Mouse (Mus musculus): ENCODE measurements around the gene Rpl31.
A peak's percentile ranks its signal among the peaks of the same experiment; 100 is the strongest.

Rpl31 gene

GRCm38 (mm10) chr1:39367601-39368266 is at the start of gene Rpl31:
Rpl31 (plus strand) TSS chr1:39367842.
- DNase-seq (ENCODE audit: low spot score) = peak; percentile 90

GRCm38 (mm10) chr1:39317935-39318334 is 49.7 kb upstream of the Rpl31 start:
- DNase-seq (ENCODE audit: low spot score) = no peak

GRCm38 (mm10) chr1:39318870-39319269 is 48.8 kb upstream of the Rpl31 start:
- no peak for DNase-seq (ENCODE audit: low spot score)

GRCm38 (mm10) chr1:39321954-39322353 is 45.7 kb upstream of the Rpl31 start:
- DNase-seq (ENCODE audit: low spot score) = no peak

- no peak for DNase-seq (ENCODE audit: low spot score)
Measured at GRCm38 (mm10) chr1:39325228-39325627, 42.4 kb upstream of the Rpl31 start.

GRCm38 (mm10) chr1:39327546-39327945 is 40.1 kb upstream of the Rpl31 start:
- DNase-seq (ENCODE audit: low spot score) = no peak

GRCm38 (mm10) chr1:39330857-39331594 is 36.6 kb upstream of the Rpl31 start:
- no peak for DNase-seq (ENCODE audit: low spot score)

- no peak for DNase-seq (ENCODE audit: low spot score)
Measured at GRCm38 (mm10) chr1:39332456-39332855, 35.2 kb upstream of the Rpl31 start.

GRCm38 (mm10) chr1:39335561-39336196 is 32.0 kb upstream of the Rpl31 start:
- DNase-seq (ENCODE audit: low spot score) = no peak

- no peak for DNase-seq (ENCODE audit: low spot score)
Measured at GRCm38 (mm10) chr1:39336788-39337187, 30.9 kb upstream of the Rpl31 start.

DNA sequence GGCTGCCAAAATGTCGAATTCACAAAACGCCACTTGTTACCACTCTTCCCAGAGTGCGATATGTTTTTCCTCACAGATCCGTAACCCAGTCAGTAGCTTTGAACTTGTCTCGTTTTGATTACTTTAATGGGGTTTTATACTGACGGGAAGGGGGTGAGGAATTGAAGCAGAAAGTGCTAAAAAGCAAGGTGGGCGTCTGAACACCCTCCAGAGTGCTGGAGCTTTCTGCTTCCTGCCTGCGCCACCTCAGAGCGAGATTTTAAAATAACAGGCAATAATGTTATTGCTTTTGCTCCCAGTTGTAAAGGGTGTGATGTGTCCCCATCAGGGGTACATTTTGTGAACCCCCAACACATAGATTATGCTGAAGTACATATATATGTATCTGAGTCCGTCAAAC is 28.8 kb upstream of the Rpl31 start:
- no peak for DNase-seq (ENCODE audit: low spot score)

GRCm38 (mm10) chr1:39339455-39339854 is 28.2 kb upstream of the Rpl31 start:
- no peak for DNase-seq (ENCODE audit: low spot score)

- DNase-seq (ENCODE audit: low spot score) = no peak
Measured at GRCm38 (mm10) chr1:39340156-39340555, 27.5 kb upstream of the Rpl31 start.

DNA sequence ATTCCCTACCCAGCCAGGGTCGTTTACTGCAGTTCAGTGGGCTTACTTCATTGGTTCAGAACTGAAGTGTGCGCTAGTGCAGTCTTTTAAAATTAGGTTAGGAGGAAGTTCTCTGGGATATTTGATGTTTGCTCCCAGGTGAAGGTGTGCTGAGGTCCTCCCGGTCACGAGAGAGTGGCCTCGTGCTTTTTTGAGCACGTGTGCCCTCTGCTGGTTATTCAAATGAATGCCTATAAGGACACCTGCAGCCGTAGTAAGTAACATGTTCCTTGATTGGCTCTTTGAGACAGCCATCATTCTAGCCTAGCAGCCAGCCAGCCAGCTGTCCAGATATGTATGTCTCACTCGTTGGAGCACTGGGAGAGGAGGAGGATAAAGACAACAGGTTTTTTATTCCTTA is 27.0 kb upstream of the Rpl31 start:
- DNase-seq (ENCODE audit: low spot score) = peak; percentile 14

GRCm38 (mm10) chr1:39341807-39342206 is 25.8 kb upstream of the Rpl31 start:
- DNase-seq (ENCODE audit: low spot score) = no peak

- DNase-seq (ENCODE audit: low spot score) = no peak
Measured at GRCm38 (mm10) chr1:39343242-39343641, 24.4 kb upstream of the Rpl31 start.

DNA sequence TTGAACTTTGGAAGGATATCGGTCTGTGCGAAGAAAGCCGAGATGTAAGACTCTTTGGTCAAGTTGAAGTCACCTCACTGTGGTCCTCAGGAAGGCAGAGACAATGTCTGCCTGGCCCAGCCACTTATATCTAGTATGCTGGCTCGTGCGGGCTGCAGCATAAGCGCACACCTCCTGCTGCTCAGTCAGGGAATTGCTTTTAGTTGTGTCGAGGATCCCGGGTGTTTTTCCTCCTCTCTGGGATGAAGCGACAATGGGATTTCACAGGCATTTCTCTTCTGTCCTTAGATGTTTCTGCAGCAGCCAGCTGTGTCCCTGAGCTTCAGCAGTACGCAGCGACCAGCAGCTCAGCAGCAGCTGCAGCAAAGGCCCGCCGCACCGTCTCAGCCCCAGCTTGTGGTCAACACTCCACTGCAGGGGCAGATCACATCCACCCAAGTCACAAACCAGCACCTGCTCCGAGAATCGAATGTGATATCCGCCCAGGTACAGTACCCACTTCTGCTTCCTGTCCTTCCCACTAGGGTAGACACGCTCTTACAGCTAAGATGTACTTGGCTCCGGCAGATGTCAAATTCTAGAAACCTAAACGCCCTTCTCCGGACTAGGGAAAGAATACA is 22.6 kb upstream of the Rpl31 start:
- DNase-seq (ENCODE audit: low spot score) = no peak

- DNase-seq (ENCODE audit: low spot score) = no peak
Measured at GRCm38 (mm10) chr1:39349001-39349400, 18.6 kb upstream of the Rpl31 start.

DNA sequence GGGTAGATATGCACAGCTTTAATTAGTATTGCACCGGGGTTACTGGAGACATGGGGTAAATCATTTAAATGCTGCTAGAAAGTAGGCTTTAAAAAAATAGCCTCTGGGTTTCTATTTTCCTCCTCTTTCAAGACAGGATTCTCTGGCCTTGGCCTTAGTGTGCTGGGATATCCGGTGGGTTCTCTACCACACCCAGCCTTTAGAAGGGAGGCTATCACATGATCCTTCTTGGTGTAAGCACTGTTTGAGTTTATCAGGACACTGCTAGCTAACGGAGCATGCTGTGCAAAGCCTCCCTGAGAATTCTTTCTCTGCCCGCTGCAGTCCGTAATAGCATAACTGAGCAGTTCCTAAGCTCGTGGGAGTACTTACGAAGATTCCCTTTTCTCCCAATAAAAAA is 18.2 kb upstream of the Rpl31 start:
- no peak for DNase-seq (ENCODE audit: low spot score)

DNA sequence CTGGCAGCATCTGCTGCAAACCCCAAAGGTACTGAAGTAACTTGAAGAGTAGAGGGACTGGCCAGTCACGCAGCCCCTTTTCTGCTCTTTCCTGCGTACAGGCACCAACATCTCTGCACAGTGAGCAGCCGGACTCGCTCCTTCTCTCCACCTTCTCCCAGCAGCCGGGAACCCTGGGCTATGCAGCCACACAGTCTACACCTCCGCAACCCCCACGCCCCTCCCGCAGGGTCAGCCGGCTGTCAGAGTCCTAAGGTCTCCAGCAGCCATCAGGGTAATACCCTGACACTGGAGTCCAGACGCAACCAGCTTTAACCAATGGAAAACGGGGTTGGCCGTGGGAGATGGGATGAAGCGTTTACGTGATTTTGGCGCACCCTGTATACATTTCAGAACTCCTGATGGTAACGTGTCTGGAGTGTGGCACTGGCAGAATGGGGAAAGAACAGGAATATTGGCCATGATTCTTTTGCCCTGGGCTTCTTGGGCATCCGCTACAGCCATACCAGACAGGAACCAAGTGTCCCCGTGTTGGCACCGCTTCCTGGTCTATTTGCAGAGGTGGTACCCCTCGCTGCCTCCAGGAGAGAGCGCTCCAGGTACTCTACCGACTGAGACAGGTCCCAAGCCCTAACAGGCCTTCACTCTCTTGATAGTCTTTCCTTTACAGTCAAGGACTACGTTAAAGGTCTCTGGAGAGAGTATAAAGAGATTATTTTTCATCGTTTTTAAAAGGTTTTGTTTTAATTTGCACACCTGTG is 5.7 kb upstream of the Rpl31 start:
- no peak for DNase-seq (ENCODE audit: low spot score)

DNA sequence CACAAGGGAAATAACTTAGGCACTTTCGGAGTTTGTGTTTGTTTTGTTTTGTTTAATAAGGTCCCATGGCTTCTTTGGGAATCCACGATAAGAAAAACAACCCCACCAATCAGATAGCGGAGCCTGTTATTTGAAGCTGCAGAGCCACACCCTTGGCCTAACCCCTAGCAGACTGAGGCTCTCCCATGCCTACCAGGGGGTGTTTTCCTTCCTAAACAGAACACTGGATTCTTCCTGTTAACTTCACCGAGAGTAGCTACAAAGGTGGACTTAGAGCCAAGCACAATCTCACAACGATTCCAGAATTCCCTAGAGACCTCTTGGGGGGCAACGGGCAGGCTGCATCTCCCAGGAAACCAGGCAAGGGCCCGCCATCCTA is 5.1 kb upstream of the Rpl31 start:
- DNase-seq (ENCODE audit: low spot score) = peak; percentile 25

DNA sequence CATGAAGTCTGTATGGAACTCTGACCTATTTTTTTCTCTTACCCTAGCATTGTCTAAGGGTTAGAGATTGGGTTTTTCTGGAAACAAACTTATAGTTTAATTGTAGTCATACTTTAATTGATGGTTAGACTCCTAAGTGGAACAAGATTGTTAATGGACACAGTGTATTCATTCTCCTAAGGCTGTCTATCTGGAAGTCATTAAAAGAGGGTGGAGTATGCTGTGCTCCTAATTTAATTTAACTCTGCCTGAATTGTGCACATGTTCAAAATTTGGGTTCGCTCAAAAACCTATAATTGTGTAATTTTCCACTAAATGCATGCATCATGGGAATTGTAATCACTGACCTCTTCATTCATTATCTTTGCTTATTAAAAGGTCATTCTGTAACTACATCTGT is 2.1 kb upstream of the Rpl31 start:
- no peak for DNase-seq (ENCODE audit: low spot score)

Measured in c-Kit-positive CD71-positive TER-119-positive erythroid progenitor cells, embryonic 14.5 days (primary cell).